24 mouse cellular contexts compared by ENCODE assay signal in the genomic region with DNA sequence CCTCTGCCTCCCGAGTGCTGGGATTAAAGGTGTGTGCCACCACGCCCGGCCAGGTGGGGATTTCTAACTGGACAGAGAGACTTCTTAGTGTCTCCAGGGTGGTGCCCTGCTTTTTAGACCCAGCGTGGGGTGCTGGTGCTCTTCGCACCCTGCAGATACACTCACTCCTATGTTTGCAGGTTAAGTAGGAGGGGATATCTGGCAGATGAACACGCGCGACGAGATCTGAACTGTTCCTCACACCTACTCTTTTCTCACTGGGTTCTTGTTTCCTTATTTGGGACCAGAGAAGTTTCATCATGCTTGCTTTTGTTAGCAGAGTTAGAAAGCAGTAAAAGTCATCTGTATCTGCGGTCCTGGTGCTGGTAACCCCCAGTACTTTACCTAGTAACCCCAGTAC. TPM values are rescaled to one million over a fixed set of nuclear protein-coding genes. Genes with fewer than 3 reads are reported as not detected.
"Had no signal": no experiment of that assay in that cellular context is flagged by ENCODE, and none has a peak within 500 bp of the region (broad histone marks: within the 10 kb centered on the region; RNA-seq: fewer than 3 reads in every experiment).

No protein-coding gene starts in this region.

- H3K4me3 ChIP-seq: heart, embryonic 10.5 days; heart, embryonic 12.5 days; hindbrain, embryonic 13.5 days; hindbrain, embryonic 15.5 days; kidney, embryonic 15.5 days; limb, embryonic 13.5 days; limb, embryonic 15.5 days; liver, embryonic 12.5 days had no signal

- DNase-seq: gastrocnemius, postnatal 14 days; gastrocnemius, postnatal 36 days; heart, adult 18-20 months; heart, postnatal 10 days; kidney, adult 11 months; kidney, adult 2 months; kidney, adult 9 months; kidney, postnatal 14 days; kidney, postnatal 36 days; layer of hippocampus, postnatal 36 days; left cerebral cortex, postnatal 4 days had no signal

- H3K27ac ChIP-seq: heart, embryonic 10.5 days; hindbrain, embryonic 13.5 days; hindbrain, embryonic 15.5 days; hindbrain, postnatal 0 days; kidney, embryonic 15.5 days; kidney, postnatal 0 days; limb, embryonic 13.5 days; limb, embryonic 15.5 days; liver, embryonic 12.5 days; liver, embryonic 14.5 days had no signal

RNA-seq across cellular contexts. Expression of a gene that starts 43.6 kb away (rescaled TPM):
- total RNA-seq: hematopoietic stem cell, adult 5-6 weeks; liver, adult 2 months had no signal
